Mouse (Mus musculus) lung, embryonic 14.5 days (tissue): ENCODE data around the gene Pfn1. TPM values are rescaled to one million over a fixed set of nuclear protein-coding genes. Genes with fewer than 3 reads are reported as not detected.
A peak's percentile ranks its signal among the peaks of the same experiment; 100 is the strongest.

Experiments used
- ATAC-seq: fragments of 200-750 bp; cut with Nextera tagmentation; 2 replicates; pipeline ENCODE4 v1.8.0; 2017; ENCODE audit warnings: mild to moderate bottlenecking, moderate TSS enrichment, moderate library complexity; ENCODE audit not compliant: insufficient read depth
- DNase-seq: peaks from one replicate; pipeline ENCODE4 v3.0.0-alpha.2; 2015
- H3K27ac ChIP-seq: fragments of 300-500 bp; sonication (generic); 2 replicates; pipeline ENCODE4 v1.5.1; 2014; ENCODE audit warnings: low read depth, mild to moderate bottlenecking, moderate library complexity
- H3K27me3 ChIP-seq: fragments of 300-500 bp; sonication (generic); 2 replicates; pipeline ENCODE4 v1.6.1; 2014; ENCODE audit warnings: low read length, control low read depth; ENCODE audit not compliant: insufficient read depth
- H3K36me3 ChIP-seq: fragments of 300-500 bp; sonication (generic); 2 replicates; pipeline ENCODE4 v1.6.1; 2014; ENCODE audit warnings: control low read depth; ENCODE audit not compliant: insufficient read depth
- H3K4me1 ChIP-seq: fragments of 300-500 bp; sonication (generic); 2 replicates; pipeline ENCODE4 v1.6.1; 2014; ENCODE audit warnings: antibody characterized with exemption, control low read depth; ENCODE audit not compliant: insufficient read depth
- H3K4me2 ChIP-seq: fragments of 300-500 bp; sonication (generic); 2 replicates; pipeline ENCODE4 v1.6.1; 2014; ENCODE audit warnings: mild to moderate bottlenecking
- H3K4me3 ChIP-seq: fragments of 300-500 bp; sonication (generic); 2 replicates; pipeline ENCODE4 v1.5.1; 2014; ENCODE audit warnings: low read depth, low read length
- H3K9ac ChIP-seq: fragments of 300-500 bp; sonication (generic); 2 replicates; pipeline ENCODE4 v1.6.1; 2014
- H3K9me3 ChIP-seq: fragments of 300-500 bp; sonication (generic); 2 replicates; pipeline ENCODE4 v1.6.1; 2016; ENCODE audit warnings: low read depth, low read length, control low read depth
- CTCF ChIP-seq: IDR thresholded peaks from 2 replicates; pipeline ENCODE4 v1.5.1; 2016; ENCODE audit warnings: antibody characterized with exemption, low read depth
- WGBS: fragments of 180-500 bp; shearing (Covaris S2); extraction: QIAGEN DNeasy Blood & Tissue Kit; methylation state at CpG from one replicate; pipeline ENCODE4 v1.1.7; 2014; 5-methylcytosine and 5-hydroxymethylcytosine counted together
- polyA plus RNA-seq: library from polyadenylated mRNA; unstranded; fragments of >200 nt; fragmentation: Nextera tagmentation; extraction: Ambion mirVana; gene quantifications from 2 replicates; pipeline ENCODE4 v1.2.1, GENCODE M21; 2014

Gene Pfn1
- polyA plus RNA-seq, 1 experiment from 2014 or later, result 2,138 TPM

- Histone ChIP-seq H3K9ac (peak overlapping the region; percentile 84), H3K27ac (peak overlapping the region; percentile 95; the same call in 1 of the 2 replicates), H3K4me2 (peak overlapping the region; percentile 98), H3K36me3 (peaks cover 80% of the 10 kb centered on the region), H3K4me1 (peaks cover 11% of the 10 kb centered on the region), H3K9me3 (no peaks in the 10 kb centered on the region), H3K4me3 (peak overlapping the region; percentile 74), H3K27me3 (no peaks in the 10 kb centered on the region)
- WGBS, result 74% methylated on average over 4 of the region's 4 CpGs
- TF ChIP-seq CTCF, result no peak
- no peak for DNase-seq
- no peak for ATAC-seq
Measured at GRCm38 (mm10) chr11:70648512-70648911, 5.9 kb downstream of the Pfn1 start.

GRCm38 (mm10) chr11:70647716-70648420 lies 6.6 kb downstream of the Pfn1 start:
- H3K36me3 ChIP-seq, result peaks cover 78% of the 10 kb centered on the region
- H3K9me3 ChIP-seq, result no peaks in the 10 kb centered on the region
- peak overlapping the region; percentile 98 for H3K4me2 ChIP-seq
- peak overlapping the region; percentile 84 for H3K9ac ChIP-seq
- H3K27ac ChIP-seq, result peak overlapping the region; percentile 95
- peak; percentile 18; the same call in 1 of the 2 replicates for ATAC-seq
- no peak for TF ChIP-seq CTCF
- H3K4me1 ChIP-seq, result peaks cover 11% of the 10 kb centered on the region
- no peaks in the 10 kb centered on the region for H3K27me3 ChIP-seq
- 2% methylated on average over 28 of the region's 28 CpGs for WGBS
- peak; percentile 50 for DNase-seq
- H3K4me3 ChIP-seq, result peak overlapping the region; percentile 74

GRCm38 (mm10) chr11:70646691-70647650 lies 7.5 kb downstream of the Pfn1 start, which contains the start of the genes Rnf167 and Slc25a11:
Rnf167 (plus strand) TSS chr11:70647235.
Slc25a11 (minus strand) TSS chr11:70647479.
- peak within 1 kb of the TSS; percentile 98 for H3K4me2 ChIP-seq
- peaks cover 69% of the 10 kb centered on the region for H3K36me3 ChIP-seq
- peak within 1 kb of the TSS; percentile 74 for H3K4me3 ChIP-seq
- no peak for TF ChIP-seq CTCF
- WGBS, result under 1% methylated on average over 63 of the region's 63 CpGs
- peaks cover 8% of the 10 kb centered on the region for H3K4me1 ChIP-seq
- H3K27ac ChIP-seq, result peak within 1 kb of the TSS; percentile 95
- no peaks in the 10 kb centered on the region for H3K27me3 ChIP-seq
- ATAC-seq, result peak; percentile 88
- DNase-seq, result peak; percentile 100
- H3K9me3 ChIP-seq, result no peaks in the 10 kb centered on the region
- peak within 1 kb of the TSS; percentile 84 for H3K9ac ChIP-seq

GRCm38 (mm10) chr11:70646259-70646555 lies 8.2 kb downstream of the Pfn1 start:
- WGBS, result 26% methylated on average over 3 of the region's 3 CpGs
- peak overlapping the region; percentile 84 for H3K4me2 ChIP-seq
- H3K36me3 ChIP-seq, result peaks cover 62% of the 10 kb centered on the region
- TF ChIP-seq CTCF, result no peak
- ATAC-seq, result no peak
- no peak for DNase-seq
- peaks cover 6% of the 10 kb centered on the region for H3K4me1 ChIP-seq
- H3K4me3 ChIP-seq, result peak overlapping the region; percentile 74
- H3K9me3 ChIP-seq, result no peaks in the 10 kb centered on the region
- no peaks in the 10 kb centered on the region for H3K27me3 ChIP-seq
- peak overlapping the region; percentile 82 for H3K9ac ChIP-seq
- H3K27ac ChIP-seq, result peak overlapping the region; percentile 89

GRCm38 (mm10) chr11:70645461-70646258 lies 8.8 kb downstream of the Pfn1 start:
- WGBS, result 85% methylated on average over 12 of the region's 12 CpGs
- peak overlapping the region; percentile 82 for H3K9ac ChIP-seq
- TF ChIP-seq CTCF, result no peak

GRCm38 (mm10) chr11:70644564-70645103 lies 9.8 kb downstream of the Pfn1 start:
- WGBS, result 92% methylated on average over 7 of the region's 8 CpGs
- peaks cover 6% of the 10 kb centered on the region for H3K4me1 ChIP-seq
- no peak overlapping the region for H3K4me2 ChIP-seq
- H3K9ac ChIP-seq, result peak overlapping the region; percentile 82; the same call in 1 of the 2 replicates
- H3K27ac ChIP-seq, result no peak overlapping the region
- no peaks in the 10 kb centered on the region for H3K9me3 ChIP-seq
- no peak for DNase-seq
- ATAC-seq, result no peak
- H3K36me3 ChIP-seq, result peaks cover 46% of the 10 kb centered on the region
- H3K4me3 ChIP-seq, result no peak overlapping the region
- TF ChIP-seq CTCF, result no peak
- no peaks in the 10 kb centered on the region for H3K27me3 ChIP-seq

More at GRCm38 (mm10) chr11:70645461-70646258, 8.8 kb downstream of the Pfn1 start:
- peak overlapping the region; percentile 84 for H3K4me2 ChIP-seq
- no peaks in the 10 kb centered on the region for H3K9me3 ChIP-seq
- peak overlapping the region; percentile 74 for H3K4me3 ChIP-seq
- H3K4me1 ChIP-seq, result peaks cover 6% of the 10 kb centered on the region
- DNase-seq (no peak), ATAC-seq (no peak)
- peaks cover 56% of the 10 kb centered on the region for H3K36me3 ChIP-seq
- H3K27me3 ChIP-seq, result no peaks in the 10 kb centered on the region
- 0 out of 2 replicates have a peak overlapping the region, but pooled peaks have one; percentile 89 for H3K27ac ChIP-seq
